Mouse (Mus musculus): ENCODE measurements around the gene Il1b.

Il1b gene

DNA sequence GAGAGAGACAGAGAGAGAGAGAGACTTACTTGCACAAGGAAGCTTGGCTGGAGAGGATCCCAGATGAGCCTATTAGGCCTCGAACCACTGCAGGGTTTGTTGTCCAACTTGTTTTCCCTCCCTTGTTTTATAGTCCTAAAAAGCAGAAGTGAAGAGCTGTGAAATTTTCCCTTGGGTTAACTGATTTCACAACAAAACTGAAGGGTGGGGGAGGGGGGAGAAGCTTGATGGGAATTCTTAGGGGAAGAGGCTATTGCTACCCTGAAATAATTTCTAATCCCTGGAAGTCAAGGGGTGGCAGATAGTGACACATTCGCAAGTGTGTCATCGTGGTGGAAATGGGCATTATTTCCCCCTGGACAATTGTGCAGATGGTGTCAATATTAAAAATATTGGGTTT lies at the start of gene Il1b:
TSS of gene Il1b (minus strand) at position 101 of the 400 bp plus-strand sequence.
- no peak for DNase-seq (ENCODE audit: low spot score in 2 of 2)

DNA sequence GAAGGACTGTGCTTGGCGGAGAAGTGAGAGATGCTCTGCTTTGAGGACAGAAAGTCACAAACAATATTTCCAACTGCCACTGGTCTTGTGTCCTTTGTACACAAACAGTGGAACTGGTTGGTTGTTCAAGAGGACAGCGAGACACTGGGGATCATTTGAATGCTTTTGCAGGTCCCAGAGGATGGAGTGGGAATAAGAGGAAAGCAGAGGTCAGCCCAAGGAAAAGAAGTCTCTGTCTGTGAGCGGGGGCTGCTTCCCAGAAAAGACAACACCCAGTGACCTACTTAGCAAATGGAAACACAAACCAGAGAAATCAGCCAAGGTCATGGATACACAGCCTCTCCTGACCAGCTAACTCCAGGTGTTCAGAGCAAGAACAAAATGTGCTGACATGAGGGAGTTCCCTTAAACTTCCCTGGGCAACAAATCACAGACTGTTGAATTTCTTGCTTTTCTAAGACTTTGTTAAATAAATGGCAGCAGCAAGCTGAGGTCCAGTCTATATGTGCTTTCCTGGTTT lies 48.5 kb upstream of the Il1b start:
- DNase-seq (ENCODE audit: low spot score in 2 of 2) = no peak

- DNase-seq (ENCODE audit: low spot score in 2 of 2) = no peak
Measured at GRCm38 (mm10) chr2:129414593-129414992, 43.7 kb upstream of the Il1b start.

- no peak for DNase-seq (ENCODE audit: low spot score in 2 of 2)
Measured at GRCm38 (mm10) chr2:129413488-129413887, 42.5 kb upstream of the Il1b start.

DNA sequence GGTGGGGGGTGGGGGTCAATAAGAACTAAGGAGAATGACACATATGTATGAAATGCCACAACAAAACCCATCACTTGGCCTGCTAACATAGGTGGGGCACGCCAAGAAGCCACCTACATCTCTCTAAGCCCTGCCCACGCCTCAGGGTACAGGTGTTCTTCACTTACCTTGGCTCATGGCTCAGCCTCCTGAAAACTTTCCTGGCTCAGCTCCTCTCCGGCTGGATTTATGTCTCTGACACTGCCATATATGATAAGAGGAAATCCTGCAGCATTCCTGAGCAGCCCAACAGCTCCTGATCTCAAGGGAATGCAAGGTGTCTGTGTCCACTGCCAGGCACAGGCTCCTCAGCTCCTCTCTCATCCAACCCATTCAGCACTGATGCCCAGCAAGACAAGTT lies 40.7 kb upstream of the Il1b start:
- no peak for DNase-seq (ENCODE audit: low spot score in 2 of 2)

- DNase-seq (ENCODE audit: low spot score in 2 of 2) = no peak
Measured at GRCm38 (mm10) chr2:129410344-129410743, 39.4 kb upstream of the Il1b start.

DNA sequence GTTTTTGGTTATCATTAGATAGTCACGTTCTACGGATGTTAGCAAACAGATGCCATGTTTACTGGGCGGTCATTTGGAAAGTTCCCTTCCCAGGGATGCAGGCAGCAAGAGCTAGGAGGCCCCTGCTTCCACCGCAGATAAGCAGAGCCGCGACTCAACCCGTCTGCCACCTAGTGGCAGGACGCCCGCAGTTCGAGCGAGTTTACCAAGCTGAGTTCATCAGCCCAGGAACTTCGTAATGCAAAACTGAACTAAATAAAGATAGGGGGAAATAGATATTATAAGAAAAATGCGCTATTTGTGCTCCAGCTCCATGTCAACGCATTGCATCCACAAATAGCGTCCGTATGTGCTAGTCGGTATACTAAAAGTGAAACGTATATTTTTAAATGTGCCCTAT lies 37.5 kb upstream of the Il1b start:
- DNase-seq (ENCODE audit: low spot score in 2 of 2) = peak; percentile 84 to 93

GRCm38 (mm10) chr2:129407596-129407995 lies 36.7 kb upstream of the Il1b start:
- no peak for DNase-seq (ENCODE audit: low spot score in 2 of 2)

DNA sequence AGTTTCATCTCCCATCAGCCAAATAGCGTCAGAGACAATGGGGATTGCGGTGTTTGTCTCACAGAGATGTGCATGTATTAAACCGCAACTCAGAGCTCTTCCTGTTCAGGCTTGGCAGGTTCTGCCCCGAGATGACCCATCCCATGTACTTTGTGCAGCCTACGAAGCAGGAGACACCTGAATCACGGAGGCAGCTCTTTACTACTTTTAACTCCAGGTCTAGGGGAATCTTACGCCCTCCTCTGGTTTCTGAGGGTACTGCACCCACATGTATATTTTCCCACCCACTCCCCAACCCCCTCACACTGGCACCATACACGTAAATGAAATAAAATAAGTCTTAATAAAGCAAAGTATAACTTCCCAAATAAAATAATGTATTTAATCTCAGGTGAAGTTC lies 35.6 kb upstream of the Il1b start:
- DNase-seq (ENCODE audit: low spot score in 2 of 2) = no peak

- DNase-seq (ENCODE audit: low spot score in 2 of 2) = no peak
Measured at GRCm38 (mm10) chr2:129403786-129404185, 32.8 kb upstream of the Il1b start.

- no peak for DNase-seq (ENCODE audit: low spot score in 2 of 2)
Measured at GRCm38 (mm10) chr2:129402330-129402729, 31.4 kb upstream of the Il1b start.

DNA sequence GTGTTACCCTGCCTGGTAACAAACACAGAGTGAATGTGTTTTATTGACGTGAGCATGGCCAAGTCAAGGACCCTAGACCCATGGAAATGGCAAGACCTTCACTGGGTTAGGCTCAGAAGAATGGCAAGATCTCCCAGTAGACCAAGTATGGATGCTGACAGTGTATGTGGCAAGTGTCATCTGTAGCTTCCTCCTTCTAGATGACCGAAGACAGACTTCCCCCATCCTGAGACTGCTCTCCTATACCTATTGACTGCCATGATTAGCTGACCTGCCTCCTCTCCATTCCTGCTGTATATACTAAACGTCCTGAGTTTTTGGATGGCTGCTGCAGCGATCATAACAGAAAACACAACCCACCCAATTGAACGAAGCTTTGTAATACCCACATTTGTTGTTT lies 30.9 kb upstream of the Il1b start:
- DNase-seq (ENCODE audit: low spot score in 2 of 2) = no peak

- DNase-seq (ENCODE audit: low spot score in 2 of 2) = no peak
Measured at GRCm38 (mm10) chr2:129398176-129398575, 27.2 kb upstream of the Il1b start.

GRCm38 (mm10) chr2:129393524-129393923 lies 22.6 kb upstream of the Il1b start:
- no peak for DNase-seq (ENCODE audit: low spot score in 2 of 2)

- no peak for DNase-seq (ENCODE audit: low spot score in 2 of 2)
Measured at GRCm38 (mm10) chr2:129390161-129390560, 19.2 kb upstream of the Il1b start.

DNA sequence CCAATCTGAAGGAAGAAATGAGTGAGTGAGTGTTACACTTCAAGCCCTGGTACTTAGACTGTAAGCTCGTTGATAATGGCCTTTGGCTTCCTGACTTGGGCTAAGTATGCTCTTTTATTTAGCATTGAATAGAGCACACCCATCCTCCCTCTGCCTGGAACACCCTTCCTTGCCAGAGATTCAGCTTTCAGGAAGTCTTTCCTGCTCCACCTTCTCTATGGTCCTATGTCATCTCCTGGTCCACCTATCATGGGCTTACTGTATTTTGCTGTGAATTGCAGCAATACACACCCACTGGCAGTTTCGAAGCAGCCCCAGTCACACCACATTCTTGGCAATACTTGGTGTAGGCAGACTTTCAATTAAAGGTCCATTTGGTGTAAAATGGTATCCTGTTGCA lies 18.4 kb upstream of the Il1b start:
- DNase-seq (ENCODE audit: low spot score in 2 of 2) = no peak

GRCm38 (mm10) chr2:129385331-129385730 lies 14.4 kb upstream of the Il1b start:
- no peak for DNase-seq (ENCODE audit: low spot score in 2 of 2)

DNA sequence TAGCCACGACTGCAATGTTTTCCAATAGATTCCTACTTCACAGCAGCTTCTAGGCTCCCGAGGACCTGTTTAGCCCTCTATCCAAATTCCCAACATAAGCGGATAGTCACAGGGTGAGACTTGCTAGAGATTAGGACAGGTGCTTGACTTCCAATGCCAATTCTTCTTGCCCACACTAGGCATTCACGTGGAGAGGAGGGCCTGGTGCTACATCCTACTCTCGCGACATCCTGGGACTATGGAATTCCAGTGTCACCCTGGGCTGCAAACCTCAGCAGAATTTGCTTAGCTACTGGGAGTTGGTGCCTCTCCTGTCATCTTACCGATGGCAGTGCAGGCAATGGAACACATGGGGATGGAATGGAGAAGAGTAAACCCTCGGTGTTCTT lies 13.3 kb upstream of the Il1b start:
- DNase-seq (ENCODE audit: low spot score in 2 of 2) = no peak

GRCm38 (mm10) chr2:129383512-129384271 lies 12.8 kb upstream of the Il1b start:
- no peak for DNase-seq (ENCODE audit: low spot score in 2 of 2)

GRCm38 (mm10) chr2:129380746-129381474 lies 10.0 kb upstream of the Il1b start:
- DNase-seq (ENCODE audit: low spot score in 2 of 2) = no peak

DNA sequence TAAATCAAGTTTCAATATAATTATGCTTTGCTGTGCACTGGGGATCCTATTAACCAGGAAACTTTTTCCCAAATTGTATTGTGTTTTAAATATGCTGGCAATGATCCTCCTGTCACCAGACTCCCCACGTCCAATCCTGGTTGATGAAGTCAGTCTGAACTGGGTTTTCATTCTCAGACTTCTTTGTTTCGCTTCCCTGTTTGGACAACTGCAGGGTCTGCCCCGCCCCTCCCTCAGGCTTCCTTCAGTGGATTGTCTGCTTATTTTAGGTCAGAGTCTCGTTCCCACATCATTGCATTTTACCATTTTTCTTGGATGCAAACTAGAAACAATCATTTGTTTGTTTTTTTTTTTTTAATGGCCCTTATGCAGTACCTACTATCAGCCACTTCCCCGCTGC lies 9.3 kb upstream of the Il1b start:
- no peak for DNase-seq (ENCODE audit: low spot score in 2 of 2)

- no peak for DNase-seq (ENCODE audit: low spot score in 2 of 2)
Measured at GRCm38 (mm10) chr2:129373307-129373706, 2.4 kb upstream of the Il1b start.

DNA sequence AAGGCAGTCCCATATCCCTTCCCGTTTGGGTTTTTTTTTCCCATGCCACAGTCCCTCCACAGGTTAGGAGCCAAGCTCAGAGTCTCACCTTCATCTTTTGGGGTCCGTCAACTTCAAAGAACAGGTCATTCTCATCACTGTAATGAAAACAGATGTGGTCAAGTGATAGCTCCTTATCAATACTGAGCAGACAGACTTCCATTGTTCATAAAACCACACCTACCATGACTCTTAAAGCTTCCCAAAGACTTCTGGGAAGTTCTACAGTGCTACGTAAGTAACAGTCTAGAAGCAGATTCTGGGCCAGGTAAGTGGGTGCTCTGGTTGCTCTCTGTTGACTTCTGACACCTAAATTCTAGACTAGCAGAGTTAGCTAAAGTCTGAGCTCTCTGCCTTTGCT lies 1.3 kb downstream of the Il1b start:
- no peak for DNase-seq (ENCODE audit: low spot score in 2 of 2)
